Mouse (Mus musculus) brain, embryonic 14.5 days (tissue): ENCODE results near the gene Dnaic2. TPM values are rescaled to one million over a fixed set of nuclear protein-coding genes. Genes with fewer than 3 reads are reported as not detected.

Experiments
- DNase-seq: peaks from one replicate; pipeline ENCODE4 v3.0.0-alpha.2; 2011; ENCODE audit warnings: low read depth
- CTCF ChIP-seq: fragments of 200-500 bp; IDR thresholded peaks from 2 replicates; pipeline ENCODE4 v1.5.1; 2012; ENCODE audit warnings: inconsistent platforms, mild to moderate bottlenecking, moderate library complexity, borderline replicate concordance; ENCODE audit not compliant: insufficient read depth, insufficient read length; ENCODE audit errors: extremely low read depth
- POLR2A ChIP-seq: fragments of 200-500 bp; IDR thresholded peaks from 2 replicates; pipeline ENCODE4 v1.6.1; 2012; ENCODE audit warnings: mild to moderate bottlenecking, inconsistent platforms, borderline replicate concordance; ENCODE audit not compliant: poor library complexity, insufficient read depth, insufficient read length, severe bottlenecking; ENCODE audit errors: extremely low read depth
- polyA plus RNA-seq: library from polyadenylated mRNA; depleted of rRNA; stranded (reverse); fragments of >200 nt; gene quantifications from 2 replicates; pipeline ENCODE4 v1.2.3, GENCODE M21; 2012

Gene Dnaic2
- polyA plus RNA-seq, 1 experiment, result 2.9 TPM

- peak; percentile 96 for DNase-seq
- no peak for TF ChIP-seq CTCF
- TF ChIP-seq POLR2A, result no peak
Measured at GRCm38 (mm10) chr11:114704071-114704913, 22.9 kb upstream of the Dnaic2 start.

DNA sequence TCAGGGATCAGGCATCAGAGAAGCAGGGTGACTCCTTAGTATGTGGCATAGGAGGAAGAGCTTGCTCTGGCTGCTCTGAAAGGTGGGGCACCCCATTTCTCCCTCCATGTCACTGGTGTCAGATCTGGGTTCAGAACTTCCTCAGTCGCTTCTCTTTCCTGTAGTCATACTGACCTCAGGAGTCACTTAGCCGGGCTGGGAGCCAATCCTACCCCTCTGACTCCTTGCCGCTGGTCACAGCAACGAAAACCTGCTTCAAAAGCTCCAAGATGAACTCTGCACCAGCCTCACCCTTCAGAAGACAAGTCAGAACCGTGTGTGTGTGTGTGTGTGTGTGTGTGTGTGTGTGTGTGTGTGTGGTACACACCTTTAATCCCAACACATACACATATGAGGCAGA lies 20.9 kb upstream of the Dnaic2 start:
- TF ChIP-seq CTCF (no peak), POLR2A (no peak)
- DNase-seq, result no peak

DNA sequence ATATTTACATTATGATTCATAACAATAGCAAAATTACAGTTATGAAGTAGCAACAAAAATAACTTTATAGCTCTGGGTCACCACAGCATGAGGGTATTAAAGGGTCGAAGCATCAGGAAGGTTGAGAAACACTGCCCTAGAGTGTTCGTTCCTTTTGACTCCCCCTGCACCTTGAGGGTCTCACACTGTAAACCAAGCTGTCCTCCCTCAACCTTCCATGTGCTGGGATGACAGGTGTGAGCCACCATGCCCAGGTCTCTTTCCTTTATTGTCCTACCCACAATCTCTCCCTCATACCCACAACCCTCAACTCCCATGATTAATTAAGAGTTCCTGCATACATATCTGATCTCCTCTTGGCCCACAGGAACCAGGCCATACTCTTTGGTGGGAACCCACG lies 15.8 kb upstream of the Dnaic2 start:
- no peak for DNase-seq
- TF ChIP-seq POLR2A, result no peak
- TF ChIP-seq CTCF, result no peak

DNA sequence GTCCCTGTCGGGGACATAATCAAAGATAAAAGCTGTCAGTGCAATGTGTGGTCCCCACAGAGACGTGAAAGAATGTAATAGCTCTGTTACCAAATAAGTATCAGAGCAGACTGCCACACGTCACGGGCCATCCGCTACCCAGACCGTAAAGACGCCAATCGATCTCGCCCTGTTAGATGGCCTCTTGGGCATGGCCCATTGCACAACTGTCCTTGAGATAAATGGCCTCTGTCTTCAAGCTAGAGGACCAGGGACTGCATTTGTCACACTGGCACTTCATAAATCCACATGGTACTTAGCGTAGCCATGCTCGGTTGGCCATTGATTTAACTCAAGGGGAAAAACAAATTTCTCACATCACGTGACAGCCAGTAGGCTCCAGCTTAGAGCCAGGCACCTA lies 15.3 kb upstream of the Dnaic2 start:
- TF ChIP-seq POLR2A (no peak), CTCF (no peak)

GRCm38 (mm10) chr11:114714526-114714925 lies 12.7 kb upstream of the Dnaic2 start:
- TF ChIP-seq POLR2A, result no peak
- no peak for TF ChIP-seq CTCF
- DNase-seq, result no peak

More for the DNA sequence above, 15.3 kb upstream of the Dnaic2 start:
- DNase-seq, result no peak

DNA sequence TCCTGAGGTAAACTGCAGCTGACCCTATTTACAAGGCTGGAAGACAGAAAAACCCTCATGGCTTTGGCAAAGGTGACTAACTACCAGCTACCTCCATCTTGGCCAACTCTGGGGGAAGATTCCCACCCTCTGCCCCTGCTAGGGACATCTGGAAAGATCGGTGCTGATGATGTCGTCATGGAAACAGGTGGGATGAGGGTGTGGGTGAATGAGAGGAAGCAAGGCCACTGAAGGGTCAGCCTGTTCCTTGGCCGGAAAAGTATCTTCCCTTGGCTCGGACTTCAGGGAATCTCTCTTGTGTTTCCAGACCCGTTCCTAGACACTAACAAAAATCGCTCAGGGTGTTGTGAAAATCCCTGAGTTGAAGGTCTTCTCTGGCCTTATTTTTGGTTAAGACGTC lies 11.7 kb upstream of the Dnaic2 start:
- TF ChIP-seq CTCF (no peak), POLR2A (no peak)

GRCm38 (mm10) chr11:114720535-114720934 lies 6.7 kb upstream of the Dnaic2 start:
- TF ChIP-seq CTCF (no peak), POLR2A (no peak)
- no peak for DNase-seq

More for the DNA sequence above, 11.7 kb upstream of the Dnaic2 start:
- no peak for DNase-seq

DNA sequence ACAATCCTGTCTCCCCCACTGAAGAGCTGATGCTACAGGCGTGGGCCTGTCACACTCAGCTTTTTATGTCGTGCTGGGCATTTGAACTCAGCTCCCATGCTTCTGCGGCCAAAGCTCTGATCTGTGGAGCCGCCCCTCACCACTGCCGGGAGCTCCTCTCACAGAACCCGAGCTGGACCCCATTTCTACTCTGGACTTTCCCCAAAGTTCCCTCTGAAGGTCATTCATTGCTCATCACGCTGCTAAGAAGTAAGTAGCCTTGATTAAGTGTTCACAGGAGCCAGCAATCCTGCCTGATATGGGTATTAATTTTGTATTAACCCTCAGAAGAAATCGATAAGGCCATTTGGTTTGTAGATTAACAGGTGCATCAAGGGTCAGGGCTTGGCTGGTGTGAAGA lies 4.8 kb upstream of the Dnaic2 start:
- no peak for DNase-seq
- no peak for TF ChIP-seq CTCF
- no peak for TF ChIP-seq POLR2A

- no peak for TF ChIP-seq POLR2A
- no peak for TF ChIP-seq CTCF
- DNase-seq, result no peak
Measured at GRCm38 (mm10) chr11:114723030-114723429, 4.2 kb upstream of the Dnaic2 start.

DNA sequence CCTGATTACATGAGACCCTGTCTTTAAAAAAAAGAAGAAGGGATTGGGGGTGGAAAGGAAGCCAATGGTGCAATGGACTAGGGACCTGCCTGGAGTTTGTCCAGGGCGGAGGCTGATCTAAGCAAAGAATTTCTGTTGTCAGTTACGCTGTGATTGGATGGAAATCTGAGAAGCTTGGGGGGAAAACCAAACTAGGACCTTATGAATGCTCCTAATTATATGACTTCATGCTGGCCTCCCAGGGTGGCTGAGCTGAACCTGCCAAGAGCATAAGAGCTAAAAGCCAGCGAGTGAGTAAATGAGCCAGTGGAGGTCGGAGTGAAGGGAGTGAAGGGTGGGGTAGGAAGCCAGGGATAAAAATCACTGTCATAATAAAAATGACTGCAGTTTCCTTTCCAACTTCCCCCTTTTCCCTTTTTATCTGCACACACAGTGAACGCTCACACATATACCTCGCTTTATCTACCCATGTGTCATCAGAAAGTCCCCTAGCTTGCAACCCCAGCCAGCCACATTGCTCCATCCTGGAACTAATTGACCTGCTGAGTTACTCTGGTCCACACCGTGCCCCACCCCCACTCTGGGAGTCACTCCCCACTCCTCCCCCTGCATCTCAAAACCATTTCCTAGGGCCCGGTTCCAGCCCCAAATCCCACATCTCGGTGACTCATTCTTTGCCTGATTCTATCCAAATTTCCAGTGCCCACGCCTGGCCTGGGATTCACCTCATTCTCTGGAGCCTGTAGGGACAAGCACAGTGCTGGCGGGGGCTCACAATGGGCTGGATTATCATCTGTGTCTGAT lies 2.2 kb upstream of the Dnaic2 start:
- peak; percentile 63 for DNase-seq
- TF ChIP-seq CTCF, result no peak
- TF ChIP-seq POLR2A, result no peak

- DNase-seq, result no peak
- TF ChIP-seq POLR2A, result no peak
Measured at GRCm38 (mm10) chr11:114727826-114728186, 598 bp downstream of the Dnaic2 start.
